Mouse (Mus musculus): Measurements from ENCODE around the gene Moap1. TPM values are rescaled to one million over a fixed set of nuclear protein-coding genes. Genes with fewer than 3 reads are reported as not detected.

The Moap1 gene
- total RNA-seq, 2 experiments from 2014 or later = 23.5 to 26.6 TPM

DNA sequence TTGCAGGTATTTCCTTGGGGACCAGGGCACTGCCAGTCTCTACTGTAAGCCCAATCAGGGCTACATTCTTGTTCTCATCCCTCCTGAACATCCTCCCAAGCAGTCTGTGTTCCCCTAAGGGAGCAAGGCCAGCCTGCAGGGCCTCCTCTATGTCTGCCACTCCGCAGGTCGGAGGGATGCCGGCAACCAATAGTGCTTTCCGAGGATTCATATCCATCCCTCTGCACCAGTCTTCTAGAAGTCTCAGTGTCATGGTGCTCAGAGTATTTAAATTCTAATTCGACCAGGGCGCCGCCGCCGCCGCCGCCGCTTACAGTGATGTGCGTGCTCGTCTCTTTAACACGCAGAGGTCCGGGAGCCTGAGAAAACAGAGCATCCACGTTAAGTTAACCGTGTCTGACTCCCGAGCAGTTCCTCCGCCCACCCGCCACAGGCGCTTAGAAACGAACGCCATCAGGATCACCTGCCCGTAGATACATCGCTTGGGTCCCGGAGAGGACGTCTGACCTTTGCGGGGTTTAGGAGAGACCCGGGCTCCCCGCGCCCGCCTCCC is 349 bp downstream of the Moap1 start:
- DNase-seq (ENCODE audit: low spot score in 2 of 2) = peak in 1 of 2 experiments; percentile 39

DNA sequence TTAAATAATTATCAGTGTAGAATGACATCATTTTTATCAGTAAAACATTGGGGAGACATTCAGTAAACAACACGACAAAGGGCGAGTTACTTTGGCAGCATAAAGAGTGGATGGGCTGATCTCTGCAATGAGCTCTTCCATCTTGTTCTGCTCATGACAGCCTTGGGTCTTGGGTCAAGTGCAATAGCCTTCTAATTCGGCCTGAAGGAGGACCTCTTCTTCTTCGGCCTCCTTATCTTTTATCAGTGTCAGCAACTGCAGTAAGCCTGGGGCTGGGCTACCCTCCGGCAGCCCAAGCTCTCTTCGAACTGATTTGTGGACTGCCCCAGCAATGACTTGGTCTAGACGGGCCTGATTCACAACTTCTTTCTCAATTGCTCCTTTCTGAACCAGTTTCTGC is 1.4 kb downstream of the Moap1 start:
- no peak for DNase-seq (ENCODE audit: low spot score in 2 of 2)

DNA sequence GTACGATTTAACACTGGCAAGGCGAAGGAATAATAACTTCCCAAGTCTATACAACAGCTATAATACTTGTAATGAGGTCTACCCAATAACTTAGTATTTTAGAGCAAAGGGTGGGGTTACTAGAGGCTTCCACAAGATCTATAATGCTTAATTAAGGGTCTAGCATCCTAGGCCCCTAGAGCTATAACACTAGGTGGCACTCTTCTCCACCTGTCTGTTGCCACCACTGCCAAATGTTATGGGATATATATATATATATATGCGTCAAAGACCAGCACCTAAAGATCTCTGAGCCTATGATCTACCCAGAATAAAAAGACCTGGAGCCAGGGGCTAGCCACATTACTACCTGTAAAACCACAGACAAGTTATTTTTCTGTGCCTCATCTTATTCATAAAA is 3.2 kb downstream of the Moap1 start:
- no peak for DNase-seq (ENCODE audit: low spot score in 2 of 2)

DNA sequence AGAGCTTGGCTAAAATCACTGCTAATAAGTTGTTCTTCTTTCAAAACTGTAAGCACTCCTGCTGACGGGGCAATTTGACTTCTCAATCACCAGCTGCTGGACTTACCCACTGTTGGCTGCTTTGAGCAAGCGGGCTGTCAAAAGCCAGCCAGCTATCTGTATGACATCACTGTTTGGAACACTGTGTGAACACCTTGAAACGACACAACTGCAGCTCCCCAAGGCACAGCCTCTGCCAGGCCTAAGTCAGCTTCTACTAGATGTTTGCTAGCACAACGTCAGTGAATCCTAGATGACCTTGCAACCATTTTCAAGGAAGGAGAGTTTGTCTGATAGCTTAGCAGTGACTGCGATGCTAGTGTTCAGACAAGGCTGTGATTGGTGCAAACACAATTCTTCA is 4.4 kb downstream of the Moap1 start:
- DNase-seq (ENCODE audit: low spot score in 2 of 2) = no peak

DNA sequence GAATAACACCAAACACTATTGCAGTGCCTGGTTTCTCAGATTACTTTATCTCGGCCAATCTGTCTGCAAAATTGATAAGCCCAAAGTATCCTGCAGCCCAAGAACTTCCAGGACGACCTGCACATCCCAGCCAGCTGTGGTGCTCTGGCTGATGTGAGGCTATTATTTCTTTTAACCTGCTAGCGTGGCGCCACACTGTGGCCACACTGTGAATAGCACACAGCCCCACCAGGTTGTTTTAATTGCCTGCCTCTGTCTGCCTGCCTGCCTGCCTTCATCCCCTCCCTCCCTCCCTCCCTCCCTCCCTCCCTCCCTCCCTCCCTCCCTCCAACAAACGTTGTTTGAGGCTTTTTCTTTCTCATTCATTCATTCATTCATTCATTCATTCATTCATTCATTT is 10.1 kb downstream of the Moap1 start:
- no peak for DNase-seq (ENCODE audit: low spot score in 2 of 2)

DNA sequence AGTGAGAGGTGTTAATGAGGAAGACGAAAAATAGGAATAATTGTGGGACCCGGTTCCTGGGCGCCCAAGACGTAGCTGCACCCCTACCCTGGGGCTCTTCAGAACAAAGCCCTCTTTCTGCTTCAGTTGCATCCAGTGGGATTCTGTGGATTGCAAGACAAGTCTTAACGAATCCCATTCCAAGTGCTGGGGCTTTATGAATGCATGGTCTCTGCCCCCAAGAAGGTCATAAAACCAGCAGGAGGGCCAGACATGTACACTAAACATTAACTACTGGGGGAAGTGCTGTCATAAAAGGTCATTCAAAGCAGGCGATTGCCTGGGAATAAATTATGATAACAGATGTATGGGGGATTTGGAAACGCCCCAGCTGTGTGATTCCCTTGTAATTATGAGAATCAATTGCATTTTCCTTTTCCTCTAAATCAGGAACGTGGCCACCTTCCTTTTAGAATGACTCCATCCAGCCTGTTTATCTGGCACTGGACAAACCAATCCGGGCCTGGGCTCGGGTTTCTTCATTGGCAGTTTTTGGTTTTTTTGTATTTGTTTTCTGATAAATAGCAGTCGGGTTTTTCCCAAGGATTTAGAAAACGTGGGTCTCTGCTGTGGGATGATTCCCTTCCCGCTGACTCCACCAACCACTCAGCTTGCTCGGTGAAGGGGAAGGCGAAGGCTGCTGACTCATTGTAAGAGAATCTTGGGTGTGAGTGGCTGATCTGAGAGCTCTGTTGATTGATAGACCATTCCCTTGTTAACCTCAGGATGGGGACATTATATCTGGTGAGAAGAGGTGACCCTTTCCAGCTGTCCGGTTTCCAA is 12.5 kb downstream of the Moap1 start:
- peak in 1 of 2 experiments; percentile 43 for DNase-seq (ENCODE audit: low spot score in 2 of 2)

DNA sequence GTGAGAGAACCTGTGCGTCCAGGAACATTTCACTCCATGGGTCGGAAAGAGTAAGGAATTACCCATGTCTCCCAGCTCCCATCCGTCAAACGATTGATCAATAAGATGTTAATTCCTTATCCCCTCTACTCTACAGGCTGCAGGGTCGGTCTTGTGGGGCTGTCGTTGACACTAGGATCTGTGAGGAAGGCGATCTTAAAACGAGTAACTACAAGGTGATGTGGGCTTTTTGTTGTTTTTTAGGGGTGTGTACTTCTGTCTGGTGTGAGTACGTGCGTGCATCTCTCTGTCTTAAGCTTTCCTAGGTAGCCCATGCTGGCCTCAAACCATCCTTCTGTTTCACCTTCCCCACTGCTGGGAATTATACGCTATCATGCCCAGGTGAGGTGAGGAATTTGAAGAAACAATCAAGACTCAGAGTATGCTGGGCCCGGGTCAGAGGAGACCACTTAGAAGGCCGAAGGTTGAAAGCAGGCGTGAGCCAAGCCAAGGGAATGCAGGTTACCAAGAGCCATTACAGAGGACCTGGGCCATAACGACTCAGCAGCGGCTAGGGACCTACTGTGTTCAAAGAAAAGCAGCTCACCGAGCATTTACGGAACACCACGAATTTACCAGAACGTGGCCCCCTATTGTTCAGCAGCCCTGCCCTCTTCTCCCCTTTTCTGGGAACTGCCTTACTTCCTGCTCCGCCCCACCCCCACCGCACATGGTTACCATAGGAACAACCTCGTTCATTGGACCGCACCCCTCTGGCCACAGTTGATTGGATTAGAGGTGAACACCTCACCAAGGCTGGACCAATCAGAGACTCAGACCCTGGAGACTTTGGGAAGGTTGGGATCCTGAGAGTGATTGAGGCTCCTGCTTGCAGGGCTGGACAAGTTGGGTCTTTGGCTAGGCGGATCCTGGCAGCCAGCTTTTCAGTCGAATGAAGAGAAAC is 13.3 kb downstream of the Moap1 start:
- DNase-seq (ENCODE audit: low spot score in 2 of 2) = peak; percentile 63 to 82

DNA sequence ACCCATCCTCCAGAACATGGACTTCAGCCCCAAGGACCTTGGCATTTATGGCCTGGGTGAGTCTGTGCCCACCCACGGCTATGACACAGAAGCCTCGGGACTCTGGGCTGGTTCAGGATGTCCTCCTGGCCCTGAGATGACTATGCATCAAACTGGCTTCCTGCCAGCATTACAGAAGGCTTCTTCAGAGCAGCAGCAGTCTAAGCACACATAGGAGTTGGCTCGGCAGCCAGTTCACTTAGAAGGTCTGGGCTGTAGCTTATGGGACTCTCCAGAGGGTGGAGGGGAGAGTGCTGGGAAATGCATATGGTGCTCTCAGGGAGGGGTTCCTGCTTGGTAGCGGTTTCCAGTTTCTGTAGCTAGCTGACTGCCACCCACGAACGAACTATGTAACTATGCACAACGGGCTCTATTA is 17.7 kb downstream of the Moap1 start:
- peak in 1 of 2 experiments; percentile 48 for DNase-seq (ENCODE audit: low spot score in 2 of 2)

DNA sequence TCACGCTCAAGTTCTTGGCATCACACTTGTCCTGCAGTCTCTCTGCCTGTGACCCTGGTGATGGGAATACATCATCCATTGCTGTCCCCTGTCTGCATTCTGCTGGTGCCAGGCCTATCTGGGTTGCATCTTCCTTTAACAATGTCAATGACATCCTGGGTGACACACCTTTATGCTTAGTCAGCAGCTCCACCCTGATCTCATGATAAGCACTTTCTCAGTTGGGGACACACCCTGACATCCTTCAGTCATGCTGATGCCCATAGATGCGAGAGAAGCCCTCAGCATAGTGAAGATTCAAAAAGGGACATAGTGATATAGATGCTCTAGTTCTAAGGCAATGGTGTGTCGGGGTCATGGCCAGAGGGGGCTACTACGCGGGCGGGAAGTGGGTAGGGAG is 18.3 kb downstream of the Moap1 start:
- DNase-seq (ENCODE audit: low spot score in 2 of 2) = no peak

DNA sequence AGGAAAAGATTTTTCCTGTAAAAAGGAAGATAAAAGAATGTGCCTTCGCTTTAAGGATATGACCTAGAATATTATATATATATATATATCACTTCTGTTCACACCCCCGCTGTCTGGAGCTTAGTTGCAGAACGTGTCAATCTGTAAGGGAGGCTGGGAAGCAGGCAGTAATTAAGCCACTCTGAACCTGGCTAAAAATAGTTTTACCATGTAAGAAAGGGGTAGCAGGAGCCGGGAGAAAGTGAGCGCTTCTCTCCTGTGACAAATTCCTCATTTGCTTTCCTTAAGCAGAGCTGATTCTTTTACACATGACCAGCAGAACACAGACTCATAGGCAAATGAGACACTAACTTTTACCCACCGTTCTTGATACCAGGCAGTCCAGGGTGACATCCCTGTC is 19.6 kb downstream of the Moap1 start:
- no peak for DNase-seq (ENCODE audit: low spot score in 2 of 2)

DNA sequence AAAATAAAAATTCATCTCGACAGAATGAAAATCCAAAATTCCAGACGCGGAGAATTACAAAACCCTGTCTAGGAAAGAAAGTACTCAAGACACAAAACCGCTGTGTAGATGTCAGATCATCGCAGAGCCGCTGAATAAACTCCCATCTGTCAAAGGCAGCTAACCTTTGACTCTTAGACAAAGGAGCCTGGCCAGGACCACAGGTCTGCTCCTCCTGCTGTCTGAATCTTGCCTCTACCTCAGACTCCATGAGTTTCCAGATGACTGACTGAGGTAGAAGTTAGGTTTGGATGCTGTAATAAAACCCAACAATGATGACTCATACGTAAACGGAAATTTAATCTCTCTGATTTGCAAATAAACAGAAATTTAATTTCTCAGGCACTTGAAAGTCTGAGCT is 20.5 kb downstream of the Moap1 start:
- no peak for DNase-seq (ENCODE audit: low spot score in 2 of 2)

DNA sequence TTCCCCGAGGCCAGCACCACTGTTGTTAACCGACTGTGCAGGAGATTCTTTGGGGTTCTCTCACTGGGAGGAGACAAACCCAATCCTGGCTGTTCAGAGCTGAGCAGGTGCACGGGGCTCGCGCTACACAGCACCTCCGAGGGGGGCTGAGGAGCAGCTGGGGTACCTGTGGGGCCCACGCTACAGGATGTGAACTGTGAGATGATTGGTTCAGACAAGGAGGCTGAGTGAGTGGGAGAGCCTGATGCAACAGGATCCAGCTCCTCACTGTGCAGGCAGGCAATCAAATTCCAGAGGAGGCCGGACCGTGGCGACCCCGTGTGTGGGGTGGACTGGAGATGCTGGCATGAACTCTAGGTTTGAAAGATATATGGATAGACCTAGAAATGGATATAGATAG is 21.0 kb downstream of the Moap1 start:
- DNase-seq (ENCODE audit: low spot score in 2 of 2) = no peak

DNA sequence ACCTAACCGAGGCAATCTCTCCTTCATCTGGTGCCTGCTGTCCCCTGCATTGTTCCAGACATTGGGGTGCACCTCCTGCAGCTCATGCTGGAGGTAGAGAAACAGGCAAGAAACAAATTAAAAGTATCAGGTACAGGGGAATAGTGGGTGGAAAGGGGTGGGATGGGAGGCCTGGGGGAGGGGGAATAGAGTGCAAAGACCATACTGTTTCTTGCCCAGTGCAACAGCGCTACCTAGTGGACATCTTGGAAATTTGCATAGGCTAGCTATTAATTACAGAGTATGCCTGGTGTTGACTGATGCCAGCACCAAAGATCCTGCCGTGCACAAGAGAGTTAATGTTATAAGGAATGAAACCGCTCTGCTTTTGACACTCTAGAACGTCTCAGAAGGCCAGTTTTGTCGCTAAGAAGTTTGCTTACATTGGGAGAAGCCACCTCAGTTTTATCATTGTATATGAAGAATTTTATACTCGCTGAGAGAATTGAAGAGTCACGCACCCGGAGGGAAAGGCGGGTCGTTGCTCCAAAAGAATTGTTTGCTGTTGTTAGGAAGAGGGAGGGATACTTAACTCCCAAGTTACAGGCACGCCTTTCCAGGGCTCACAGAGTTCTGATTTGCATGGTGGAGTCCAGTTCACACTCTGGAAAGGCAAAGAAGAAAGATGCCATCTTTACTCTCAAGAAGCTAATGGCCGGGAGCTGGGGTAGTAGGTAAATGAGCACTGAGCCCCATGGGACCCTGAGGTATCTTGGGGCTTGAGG is 23.7 kb downstream of the Moap1 start:
- no peak for DNase-seq (ENCODE audit: low spot score in 2 of 2)

DNA sequence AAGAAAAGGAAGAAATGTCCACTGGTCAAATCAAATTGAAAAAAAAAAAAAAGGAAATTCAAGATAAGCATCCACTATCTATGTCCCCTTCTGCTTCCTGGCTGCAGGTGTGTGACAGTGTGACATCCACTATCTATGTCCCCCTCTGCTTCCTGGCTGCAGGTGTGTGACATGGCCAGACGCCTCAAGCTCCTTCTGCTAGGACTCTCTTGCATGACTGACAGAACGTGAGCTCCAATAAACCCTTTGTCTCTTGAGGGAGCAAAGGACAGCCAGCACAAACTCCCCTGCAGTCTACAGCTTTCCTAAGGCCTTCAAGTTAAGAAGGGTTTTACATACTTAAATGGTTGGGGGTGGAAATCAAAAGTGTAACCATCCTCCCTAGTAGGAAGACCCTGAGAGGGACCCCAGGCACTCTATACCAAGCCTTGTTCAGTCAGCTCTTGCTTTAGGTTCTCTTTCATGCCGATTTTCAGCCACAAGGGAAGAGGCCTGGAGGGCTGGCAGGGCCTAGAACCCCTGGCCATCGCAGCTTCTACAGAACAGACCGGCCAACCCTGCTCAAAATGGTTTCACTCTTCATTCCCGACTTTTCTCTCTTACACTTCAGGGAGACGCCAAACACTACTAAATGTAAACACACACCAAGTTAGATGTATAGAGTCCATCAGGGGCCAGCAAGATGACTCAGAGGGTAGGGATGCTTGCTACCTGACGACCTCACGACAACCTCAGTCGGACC is 28.6 kb downstream of the Moap1 start:
- DNase-seq (ENCODE audit: low spot score in 2 of 2) = no peak

DNA sequence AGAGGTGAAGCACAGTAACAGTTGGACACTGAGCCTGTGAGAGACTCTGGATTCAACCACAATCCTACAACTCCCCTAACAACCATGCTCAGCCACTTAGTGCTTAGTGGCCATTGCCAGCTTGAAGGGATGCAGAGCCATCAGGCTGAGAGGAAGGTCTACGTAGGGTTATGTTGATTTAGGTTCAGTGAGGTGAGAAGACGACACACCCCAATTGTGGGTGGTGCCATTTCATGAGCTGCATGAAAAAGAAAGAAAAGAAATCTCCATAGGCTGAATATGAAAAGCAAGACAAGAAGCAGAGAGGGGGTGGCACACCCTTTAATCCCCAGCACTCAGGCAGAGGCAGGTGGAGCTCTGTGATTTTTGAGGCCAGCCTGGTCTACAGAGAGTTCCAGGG is 29.3 kb downstream of the Moap1 start:
- no peak for DNase-seq (ENCODE audit: low spot score in 2 of 2)

DNA sequence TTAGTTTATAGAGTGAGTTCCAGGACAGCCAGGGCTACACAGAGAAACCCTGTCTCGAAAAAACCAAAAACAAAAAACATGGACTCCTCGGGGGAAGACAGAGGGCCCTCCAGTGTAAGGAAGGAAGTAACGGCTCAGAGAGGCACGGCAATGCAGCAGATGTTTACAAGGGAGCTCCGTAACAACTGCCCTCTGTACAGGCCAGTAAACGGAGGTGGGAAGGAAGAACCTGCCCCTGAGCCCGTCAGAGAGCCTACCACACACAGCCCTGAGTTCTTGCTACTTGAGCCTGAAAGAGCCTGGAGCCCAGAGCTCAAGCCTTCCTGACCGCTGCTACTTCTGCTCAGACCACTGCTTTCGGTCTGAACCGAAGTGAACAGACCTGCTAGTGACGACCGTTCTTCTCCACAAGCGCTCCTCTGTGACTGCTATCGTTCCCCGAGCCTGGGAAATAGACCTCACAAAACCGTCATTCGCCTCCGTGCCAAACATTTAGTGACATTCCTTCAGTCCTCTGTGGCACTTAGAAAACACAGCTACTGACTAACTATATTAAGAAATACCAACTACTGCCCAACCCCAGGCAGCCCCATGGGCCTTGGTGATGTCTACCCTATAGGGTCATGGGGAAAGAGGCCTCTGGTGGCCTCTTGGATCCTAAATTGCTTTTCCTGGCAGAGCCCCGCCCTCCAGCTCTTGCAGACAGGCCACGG is 30.2 kb downstream of the Moap1 start:
- DNase-seq (ENCODE audit: low spot score in 2 of 2) = no peak

DNA sequence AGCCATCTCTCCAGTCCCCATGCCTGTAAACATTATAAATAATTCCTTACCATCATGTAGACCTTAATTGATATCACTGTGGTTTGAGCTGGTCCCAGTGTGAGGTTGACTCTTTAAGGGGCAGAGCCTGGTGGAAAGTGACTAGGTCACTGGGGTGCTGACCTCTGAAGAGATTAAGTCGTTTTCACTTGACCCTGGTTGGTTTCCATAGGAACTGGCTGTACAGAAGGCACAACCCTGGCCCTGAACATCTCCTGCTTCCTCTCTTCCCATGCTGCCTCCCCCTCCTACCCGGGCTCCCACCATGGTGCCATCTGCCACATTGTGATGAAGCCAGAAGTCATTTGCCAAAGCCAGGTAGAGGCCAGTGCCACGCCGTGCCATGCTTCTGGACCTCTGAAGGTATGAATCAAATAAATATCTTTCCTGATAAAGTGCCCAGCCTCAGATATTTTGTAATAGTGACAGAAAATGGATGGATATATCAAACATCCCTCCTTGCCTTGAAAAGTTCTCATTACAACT is 32.5 kb downstream of the Moap1 start:
- DNase-seq (ENCODE audit: low spot score in 2 of 2) = no peak

DNA sequence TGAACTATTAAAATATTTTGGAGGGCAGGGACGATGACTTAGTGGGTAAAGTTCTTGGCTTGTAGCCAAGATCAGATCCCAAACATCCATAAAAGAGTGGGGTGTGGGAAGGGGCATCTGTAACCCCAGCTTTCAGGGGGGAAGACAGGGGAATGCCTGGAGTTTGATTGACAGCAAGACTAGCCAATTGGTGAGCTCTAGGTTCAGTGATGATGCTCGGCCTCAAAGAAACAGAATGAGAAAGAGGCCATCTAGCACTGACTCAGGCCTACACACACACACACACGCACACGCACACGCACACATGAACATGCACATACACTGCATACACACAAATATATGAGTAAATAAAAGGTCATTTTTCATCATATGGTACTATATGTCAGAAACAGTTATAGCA is 33.6 kb downstream of the Moap1 start:
- DNase-seq (ENCODE audit: low spot score in 2 of 2) = no peak

DNA sequence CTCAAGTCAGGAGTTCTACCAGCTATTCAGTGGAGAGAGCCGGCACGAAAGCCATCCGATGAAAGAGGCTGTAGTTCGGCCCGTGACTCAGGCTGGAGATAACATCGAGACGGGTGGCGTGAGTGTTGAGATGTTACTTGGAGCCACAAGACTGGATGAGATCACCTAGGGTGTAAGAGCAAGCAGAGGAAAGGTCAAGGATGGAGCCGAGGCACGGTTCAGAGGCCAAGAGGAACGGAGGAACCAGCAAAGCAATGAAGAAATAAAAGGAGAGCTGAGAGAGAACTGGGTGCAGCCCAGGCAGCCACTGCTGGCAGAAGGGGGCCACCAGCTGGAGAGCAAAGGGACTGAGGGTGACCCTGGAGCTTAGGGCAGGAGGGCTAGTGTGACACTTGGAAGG is 35.2 kb downstream of the Moap1 start:
- DNase-seq (ENCODE audit: low spot score in 2 of 2) = no peak
